Mouse (Mus musculus): ENCODE data around the gene Ccl21b.
"Not testable (repeated sequence)": the region's sequence is repeated elsewhere in the genome, so short reads cannot be mapped to it uniquely, and the experiment has no call there.

DNA sequence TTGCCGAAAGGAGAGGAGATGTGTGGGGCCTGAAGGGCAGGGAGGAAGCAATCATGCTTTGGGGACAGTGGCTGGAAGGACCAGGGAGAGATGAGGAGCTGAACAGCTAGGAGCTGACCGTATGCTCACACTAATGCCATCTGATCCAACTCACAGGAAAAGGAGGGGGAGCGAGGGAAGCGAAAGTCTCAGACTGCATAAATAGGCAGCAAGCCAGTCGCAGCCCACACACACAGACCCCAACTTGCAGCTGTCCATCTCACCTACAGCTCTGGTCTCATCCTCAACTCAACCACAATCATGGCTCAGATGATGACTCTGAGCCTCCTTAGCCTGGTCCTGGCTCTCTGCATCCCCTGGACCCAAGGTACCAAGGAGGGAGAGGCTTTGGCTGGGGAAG lies at the start of gene Ccl21b:
- not testable (repeated sequence) for TF ChIP-seq CTCF, EP300 (IDR thresholded peaks at IDR 0.05; ENCODE audit: low read depth)

Measured in liver, embryonic 14.5 days (tissue).